Mouse (Mus musculus) 416B (cell line): ENCODE measurements around the gene Hscb.

Experiments used
- DNase-seq: peaks from one replicate; pipeline ENCODE4 v3.0.0; 2011; ENCODE audit warnings: low read depth

Hscb gene

DNA sequence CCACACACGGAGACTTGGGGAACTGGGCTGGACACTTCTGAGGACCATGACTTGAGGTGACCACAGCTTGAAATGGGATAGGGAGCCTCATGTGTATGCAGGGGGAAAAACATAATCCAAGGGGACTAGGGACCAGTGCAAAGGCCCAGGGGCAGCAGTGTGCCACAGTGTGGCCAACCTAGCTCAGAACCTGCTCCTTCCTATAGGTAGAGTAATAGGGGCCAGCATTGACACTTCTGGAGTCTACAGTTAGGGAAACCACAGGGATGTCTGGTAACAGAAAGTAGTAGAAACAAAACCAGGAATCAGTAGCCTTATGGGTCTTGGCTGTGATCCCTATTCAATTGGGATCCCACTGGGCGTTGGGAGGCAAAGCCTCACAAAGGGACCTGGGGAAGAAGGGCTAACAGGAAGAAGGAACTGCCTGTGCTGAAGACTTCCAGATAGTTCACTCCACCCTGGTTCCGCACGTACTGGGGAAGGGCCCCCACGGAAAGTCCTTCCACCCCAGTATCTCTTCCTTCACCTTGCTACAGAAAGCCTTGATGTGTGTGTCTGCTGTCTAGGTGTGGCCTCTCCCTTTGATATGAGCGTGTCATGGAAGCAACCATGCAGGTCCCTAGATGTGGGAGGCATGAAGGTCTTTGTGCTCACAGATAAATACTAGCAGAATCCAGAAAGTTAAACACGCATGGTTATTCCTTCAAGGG lies 57.9 kb downstream of the Hscb start:
- DNase-seq, result no peak

DNA sequence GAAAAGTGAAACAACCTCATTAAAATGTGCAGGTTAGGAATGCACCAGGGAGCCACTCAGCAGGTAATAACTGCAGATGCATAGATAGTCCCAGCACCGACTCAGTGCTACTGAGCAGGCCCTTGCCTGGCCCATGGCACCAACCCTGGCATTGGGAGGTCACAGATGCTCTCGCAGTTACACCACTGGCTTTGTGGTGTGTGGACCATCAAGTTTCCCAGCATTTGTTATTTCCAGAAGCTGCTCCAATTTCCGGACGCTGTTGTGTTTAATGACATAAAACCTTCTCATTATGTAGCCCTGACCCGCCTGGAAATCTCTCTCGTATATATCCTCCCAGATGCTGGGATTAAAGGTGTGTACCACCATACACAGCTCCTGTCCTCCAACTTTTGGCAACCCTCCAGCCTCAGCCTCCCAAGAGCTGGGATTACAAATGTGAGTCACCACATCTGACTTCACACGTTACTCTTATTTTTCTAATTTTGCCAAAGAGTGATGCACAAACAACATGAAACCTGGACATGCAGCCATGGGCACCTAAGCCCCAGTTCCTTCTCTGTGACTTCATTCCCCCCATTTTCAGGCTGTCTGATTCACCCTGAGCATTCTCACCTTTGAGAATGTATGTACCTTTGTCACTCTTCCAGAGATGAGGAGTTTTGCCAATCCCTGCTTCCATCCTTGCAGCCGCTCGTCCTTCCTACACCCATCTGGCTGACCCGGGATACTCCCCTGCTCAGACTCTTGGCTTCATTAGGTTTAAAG lies 58.6 kb downstream of the Hscb start:
- DNase-seq, result peak; percentile 31

DNA sequence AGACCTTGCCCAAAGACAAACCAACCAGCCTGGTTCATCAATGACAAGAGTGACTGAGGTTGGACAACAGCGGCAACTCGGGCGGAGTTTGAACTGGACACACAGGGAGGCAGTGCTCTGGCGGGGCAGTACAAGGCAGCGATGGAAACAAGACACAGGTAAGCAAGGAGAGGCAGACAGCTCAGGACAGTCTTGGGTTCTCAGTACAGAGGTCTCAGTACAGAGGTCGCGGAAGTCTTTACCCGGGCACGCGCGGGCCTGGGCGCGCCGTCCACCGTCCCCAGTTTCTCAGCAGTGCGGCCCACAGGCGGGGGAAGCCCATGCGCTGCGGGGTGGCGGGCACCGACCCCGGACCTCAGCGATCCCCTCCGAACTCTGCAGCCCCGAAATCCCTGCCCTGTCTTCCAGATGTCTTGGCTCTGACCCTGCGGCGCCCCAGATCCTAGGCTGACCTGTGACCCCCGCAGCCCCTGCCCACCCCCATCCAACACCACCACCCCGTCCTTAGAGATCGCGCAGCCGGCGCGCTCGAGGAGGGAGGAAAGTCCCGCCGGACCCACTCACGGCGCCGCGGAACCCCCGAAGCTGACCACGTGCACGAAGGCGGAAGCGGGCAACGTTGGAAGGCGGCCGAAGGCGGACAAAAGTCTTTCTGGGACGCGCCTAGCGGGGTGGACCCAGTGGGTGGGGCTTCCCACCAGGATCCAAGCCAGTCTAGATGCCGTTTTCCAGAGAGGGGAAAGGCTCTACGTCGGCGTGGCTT lies 59.4 kb downstream of the Hscb start, which contains the start of gene Pus1:
Gene Pus1, minus strand, starts transcription at position 662 of the 763 bp plus-strand sequence.
- peak; percentile 85 for DNase-seq

DNA sequence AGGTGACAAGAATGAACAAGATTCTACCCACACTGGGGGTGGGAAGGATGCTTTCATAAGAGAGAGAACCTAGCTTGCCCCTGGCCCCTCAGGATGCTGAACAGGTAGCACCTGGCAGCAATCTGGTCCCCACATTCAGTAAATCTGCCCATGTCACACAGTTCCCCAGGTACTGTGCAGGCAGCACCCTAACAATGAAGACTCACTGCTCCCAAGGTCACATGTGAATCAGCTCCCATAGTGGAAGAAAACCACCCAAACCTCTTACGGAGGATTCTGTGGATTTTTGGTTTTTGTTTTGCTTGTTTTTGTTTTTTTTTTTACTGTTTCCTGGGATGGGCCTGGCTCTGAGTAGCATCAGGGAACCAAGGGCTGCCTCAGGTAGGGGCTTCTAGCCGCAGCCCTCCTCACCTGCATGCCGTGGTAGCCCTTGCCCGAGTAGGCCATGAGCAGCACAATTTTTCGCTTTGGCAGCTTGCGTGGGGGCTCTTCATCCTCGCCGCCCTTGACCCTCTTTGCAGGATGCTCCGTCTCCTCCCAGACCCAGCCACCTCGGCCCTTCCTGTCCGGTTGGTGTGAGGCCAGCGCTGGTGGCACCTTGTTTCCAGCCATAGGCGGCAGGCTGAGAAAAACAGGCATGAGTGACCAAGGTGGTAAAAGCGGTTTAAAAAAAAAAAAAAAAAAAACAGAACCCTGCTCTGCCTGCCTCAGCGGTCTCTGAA lies 60.1 kb downstream of the Hscb start:
- DNase-seq, result no peak
